Comparison of ENCODE assay signal across 22 mouse cellular contexts in the genomic region with DNA sequence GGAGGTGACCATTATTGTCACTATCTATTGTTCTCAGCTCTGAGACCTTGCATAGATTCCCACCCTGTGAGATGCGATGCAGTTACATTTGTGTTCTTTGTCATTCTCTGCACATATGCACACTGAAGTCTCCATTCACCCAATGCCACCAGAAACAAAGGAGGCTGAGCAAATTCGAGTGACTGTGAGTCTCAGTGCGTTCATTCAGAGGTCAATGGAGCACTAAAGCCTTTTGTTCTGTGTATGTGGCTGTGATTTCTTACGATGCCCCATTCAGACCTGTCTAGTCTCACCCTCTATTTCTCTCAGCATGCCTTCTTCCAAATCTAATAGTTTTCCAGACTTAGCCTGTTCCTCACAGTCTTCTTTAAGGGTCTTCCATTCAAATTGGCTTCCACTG. TPM values are rescaled to one million over a fixed set of nuclear protein-coding genes. Genes with fewer than 3 reads are reported as not detected.
"Had no signal": no experiment of that assay in that cellular context is flagged by ENCODE, and none has a peak within 500 bp of the region (broad histone marks: within the 10 kb centered on the region; RNA-seq: fewer than 3 reads in every experiment).

No protein-coding gene starts in this region.

- ATAC-seq: midbrain, embryonic 13.5 days had no signal

- H3K27me3 ChIP-seq: limb, embryonic 13.5 days; liver, embryonic 15.5 days; midbrain, embryonic 13.5 days; neural tube, embryonic 12.5 days; stomach, embryonic 15.5 days had no signal

- H3K4me2 ChIP-seq: limb, embryonic 13.5 days; liver, embryonic 15.5 days; lung, embryonic 14.5 days; midbrain, embryonic 13.5 days; neural tube, embryonic 12.5 days; stomach, embryonic 15.5 days had no signal

- H3K4me3 ChIP-seq: limb, embryonic 13.5 days; liver, embryonic 15.5 days; midbrain, embryonic 13.5 days; neural tube, embryonic 12.5 days; stomach, embryonic 15.5 days had no signal

- H3K36me3 ChIP-seq: limb, embryonic 13.5 days; liver, embryonic 15.5 days; midbrain, embryonic 13.5 days; neural tube, embryonic 12.5 days; stomach, embryonic 15.5 days had no signal

- H3K9me3 ChIP-seq: limb, embryonic 13.5 days; liver, embryonic 15.5 days; midbrain, embryonic 13.5 days; neural tube, embryonic 12.5 days; stomach, embryonic 15.5 days had no signal

- H3K4me1 ChIP-seq: limb, embryonic 13.5 days; liver, embryonic 15.5 days; midbrain, embryonic 13.5 days; neural tube, embryonic 12.5 days; stomach, embryonic 15.5 days had no signal

- DNase-seq: kidney, adult 9 months; kidney, postnatal 14 days; left cerebral cortex, postnatal 4 days; lung, embryonic 14.5 days; lung, postnatal 10 days; lung, postnatal 4 days; right cerebral cortex, postnatal 14 days; thymus, adult 2 months; thymus, postnatal 25 days had no signal

- H3K27ac ChIP-seq: limb, embryonic 13.5 days; liver, embryonic 15.5 days; midbrain, embryonic 13.5 days; neural tube, embryonic 12.5 days; stomach, embryonic 15.5 days had no signal

- H3K9ac ChIP-seq: limb, embryonic 13.5 days; liver, embryonic 15.5 days; lung, embryonic 14.5 days; midbrain, embryonic 13.5 days; neural tube, embryonic 12.5 days; stomach, embryonic 15.5 days had no signal

RNA-seq across cellular contexts. Expression of a gene that starts 35.3 kb away (rescaled TPM):
- total RNA-seq: layer of hippocampus, adult 8-10 months; layer of hippocampus, postnatal 14 days; left cerebral cortex, adult 18-20 months; left cerebral cortex, postnatal 10 days; left cerebral cortex, postnatal 4 days; megakaryocyte, adult 5-6 weeks; midbrain, postnatal 0 days; neutrophil, adult 5-6 weeks had no signal
- polyA plus RNA-seq: lung, embryonic 14.5 days; midbrain, embryonic 13.5 days; midbrain, postnatal 0 days; neural tube, embryonic 12.5 days; urinary bladder, adult 2 months had no signal
